Mouse (Mus musculus) C3H10T1/2 (cell line): ENCODE data around the gene Actr6. TPM values are rescaled to one million over a fixed set of nuclear protein-coding genes. Genes with fewer than 3 reads are reported as not detected.

Source experiments
- polyA plus RNA-seq, 2 experiments: library from polyadenylated mRNA; unstranded; fragments of >200 nt; fragmentation: generic; extraction: Trizol; gene quantifications; one replicate each; pipeline ENCODE4 v1.2.1; 2012; ENCODE audit warnings: missing spikeins in 2 of 2

The Actr6 gene
- 1 to 10 TPM in 1 of 2 experiments, under 1 TPM in 1; 0.19 to 2.7 TPM for polyA plus RNA-seq

DNA sequence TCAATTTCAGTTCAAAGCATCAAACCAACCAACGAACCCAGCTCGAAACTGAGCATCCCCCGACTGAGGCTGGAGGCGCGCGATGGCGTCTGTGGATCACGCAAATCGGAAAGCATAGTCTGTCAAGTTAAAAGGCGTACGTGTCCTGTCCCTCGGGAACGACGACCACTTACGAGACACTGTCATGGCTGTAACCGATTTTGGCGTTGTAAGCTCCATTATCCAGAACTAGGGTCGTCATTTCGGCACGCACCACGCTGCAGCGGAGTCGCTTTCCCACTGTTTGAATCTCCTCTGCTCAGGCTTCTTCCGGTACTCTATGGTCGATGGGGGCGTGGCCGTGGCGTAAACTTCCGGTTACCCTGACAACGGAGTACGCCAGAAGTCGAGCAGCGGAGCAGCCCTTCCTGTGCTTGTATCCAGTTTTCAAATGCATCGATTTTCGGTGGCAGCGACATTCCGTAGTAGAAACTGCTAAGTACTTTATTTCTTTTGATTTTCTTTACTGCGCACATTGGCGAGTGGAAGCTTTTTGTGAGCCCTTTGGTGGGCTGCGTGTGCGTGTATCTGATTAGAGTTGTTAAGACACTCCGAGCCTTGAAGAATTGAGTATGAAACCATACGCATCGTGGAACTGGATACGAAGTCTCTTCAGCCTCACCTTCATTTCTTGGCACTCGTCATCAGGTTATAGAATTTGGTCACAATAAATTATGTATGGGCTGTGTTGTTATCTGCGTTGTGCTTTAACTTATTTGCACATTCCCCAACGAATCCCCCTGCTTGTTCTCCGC is at the start of gene Actr6:
Gene Actr6, minus strand, starts transcription at position 295 of the 794 bp plus-strand sequence.

DNA sequence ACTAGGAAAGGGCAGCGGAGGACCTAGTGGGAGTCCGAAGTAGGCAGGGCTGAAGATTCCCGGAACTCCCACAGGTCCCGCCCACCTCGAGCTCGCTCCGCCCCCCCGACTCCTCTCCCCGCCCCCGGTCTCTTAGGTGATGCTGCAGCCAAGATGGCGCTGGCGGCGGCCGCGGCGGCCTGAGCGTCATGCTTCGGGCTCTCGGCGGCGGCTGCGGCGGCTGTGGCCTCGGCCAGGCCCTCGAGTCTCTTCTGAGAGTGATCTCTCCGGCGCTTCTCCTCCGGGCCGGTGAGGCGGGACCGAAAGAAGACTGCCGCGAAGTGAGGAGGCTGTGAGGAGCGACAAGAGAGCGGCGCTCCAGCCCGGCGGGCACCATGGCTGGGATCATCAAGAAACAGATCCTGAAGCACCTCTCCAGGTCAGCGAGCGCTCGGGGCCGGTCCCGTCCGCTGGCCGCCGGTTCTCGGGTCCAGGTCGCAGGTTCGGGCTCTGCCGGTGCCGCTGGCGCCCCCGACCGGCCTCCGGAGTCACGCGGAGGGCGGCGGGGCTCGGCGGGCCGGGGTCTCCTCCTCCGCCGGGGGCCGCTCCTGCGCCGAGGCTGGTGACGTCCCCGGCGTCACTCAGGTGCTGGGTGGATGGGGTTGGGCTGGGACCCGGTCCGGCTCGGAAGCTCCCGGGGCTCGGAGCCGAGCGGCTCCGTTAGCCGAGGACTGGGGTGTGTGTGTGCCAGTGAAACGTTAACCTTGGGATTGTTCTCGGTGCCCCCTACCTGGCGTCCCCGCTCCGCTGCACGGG is 13.0 kb upstream of the Actr6 start, which contains the start of gene Uhrf1bp1l:
Gene Uhrf1bp1l, plus strand, starts transcription at position 121 of the 795 bp plus-strand sequence.

GRCm38 (mm10) chr10:89686139-89686808 is 45.8 kb downstream of the Actr6 start, which contains the start of gene Scyl2:
Scyl2 (minus strand) TSS chr10:89686285.

Other genes with a start within 250 kb of the Actr6 start
- under 1 TPM; 0.02 to 0.05 TPM for gene Nr1h4, start 198.7 kb downstream of the Actr6 start, polyA plus RNA-seq
- gene Slc17a8, start 111.0 kb downstream of the Actr6 start, polyA plus RNA-seq, result under 1 TPM in 1 of 2 experiments, not detected in 1; 0.01 TPM
- gene Scyl2, start 46.0 kb downstream of the Actr6 start, polyA plus RNA-seq, result 1 to 10 TPM in 1 of 2 experiments, under 1 TPM in 1; 0.46 to 6.5 TPM
- gene Uhrf1bp1l, start 12.7 kb upstream of the Actr6 start, polyA plus RNA-seq, result 1 to 10 TPM in 1 of 2 experiments, under 1 TPM in 1; 0.87 to 9.1 TPM
- gene Anks1b, start 141.2 kb upstream of the Actr6 start, polyA plus RNA-seq, result under 1 TPM; 0.25 to 0.34 TPM